Mouse (Mus musculus): Measurements from ENCODE around the gene Pde3a.

Pde3a gene

GRCm38 (mm10) chr6:141395926-141396325 is 146.9 kb downstream of the Pde3a start:
- DNase-seq (ENCODE audit: extremely low read depth, low read depth), result no peak

- DNase-seq (ENCODE audit: extremely low read depth, low read depth), result no peak
Observed at GRCm38 (mm10) chr6:141399411-141399810, 150.3 kb downstream of the Pde3a start.

- DNase-seq (ENCODE audit: extremely low read depth, low read depth), result no peak
Observed at GRCm38 (mm10) chr6:141403943-141404342, 154.9 kb downstream of the Pde3a start.

- DNase-seq (ENCODE audit: extremely low read depth, low read depth), result no peak
Observed at GRCm38 (mm10) chr6:141404649-141405048, 155.6 kb downstream of the Pde3a start.

GRCm38 (mm10) chr6:141405496-141405895 is 156.4 kb downstream of the Pde3a start:
- DNase-seq (ENCODE audit: extremely low read depth, low read depth), result no peak

- DNase-seq (ENCODE audit: extremely low read depth, low read depth), result no peak
Observed at GRCm38 (mm10) chr6:141408758-141409157, 159.7 kb downstream of the Pde3a start.

GRCm38 (mm10) chr6:141410836-141411235 is 161.8 kb downstream of the Pde3a start:
- DNase-seq (ENCODE audit: extremely low read depth, low read depth), result no peak

GRCm38 (mm10) chr6:141425114-141425513 is 176.0 kb downstream of the Pde3a start:
- DNase-seq (ENCODE audit: extremely low read depth, low read depth), result no peak

GRCm38 (mm10) chr6:141428587-141428986 is 179.5 kb downstream of the Pde3a start:
- no peak for DNase-seq (ENCODE audit: extremely low read depth, low read depth)

- no peak for DNase-seq (ENCODE audit: extremely low read depth, low read depth)
Observed at GRCm38 (mm10) chr6:141430134-141430533, 181.1 kb downstream of the Pde3a start.

- DNase-seq (ENCODE audit: extremely low read depth, low read depth), result no peak
Observed at GRCm38 (mm10) chr6:141432271-141432974, 183.4 kb downstream of the Pde3a start.

GRCm38 (mm10) chr6:141433917-141434756 is 185.1 kb downstream of the Pde3a start:
- DNase-seq (ENCODE audit: extremely low read depth, low read depth), result no peak

GRCm38 (mm10) chr6:141435160-141435559 is 186.1 kb downstream of the Pde3a start:
- DNase-seq (ENCODE audit: extremely low read depth, low read depth), result no peak

GRCm38 (mm10) chr6:141439965-141440364 is 190.9 kb downstream of the Pde3a start:
- no peak for DNase-seq (ENCODE audit: extremely low read depth, low read depth)

GRCm38 (mm10) chr6:141447547-141447946 is 198.5 kb downstream of the Pde3a start:
- DNase-seq (ENCODE audit: extremely low read depth, low read depth), result no peak

GRCm38 (mm10) chr6:141448886-141449285 is 199.8 kb downstream of the Pde3a start:
- DNase-seq (ENCODE audit: extremely low read depth, low read depth), result no peak

- no peak for DNase-seq (ENCODE audit: extremely low read depth, low read depth)
Observed at GRCm38 (mm10) chr6:141455335-141455734, 206.3 kb downstream of the Pde3a start.

GRCm38 (mm10) chr6:141456591-141456990 is 207.5 kb downstream of the Pde3a start:
- DNase-seq (ENCODE audit: extremely low read depth, low read depth), result no peak

- DNase-seq (ENCODE audit: extremely low read depth, low read depth), result no peak
Observed at GRCm38 (mm10) chr6:141470251-141470650, 221.2 kb downstream of the Pde3a start.

- no peak for DNase-seq (ENCODE audit: extremely low read depth, low read depth)
Observed at GRCm38 (mm10) chr6:141474223-141474622, 225.2 kb downstream of the Pde3a start.

GRCm38 (mm10) chr6:141474696-141475095 is 225.6 kb downstream of the Pde3a start:
- DNase-seq (ENCODE audit: extremely low read depth, low read depth), result no peak

- DNase-seq (ENCODE audit: extremely low read depth, low read depth), result no peak
Observed at GRCm38 (mm10) chr6:141485302-141486021, 236.4 kb downstream of the Pde3a start.
